Mouse (Mus musculus): Measurements from ENCODE around the gene Polr3f.

DNA sequence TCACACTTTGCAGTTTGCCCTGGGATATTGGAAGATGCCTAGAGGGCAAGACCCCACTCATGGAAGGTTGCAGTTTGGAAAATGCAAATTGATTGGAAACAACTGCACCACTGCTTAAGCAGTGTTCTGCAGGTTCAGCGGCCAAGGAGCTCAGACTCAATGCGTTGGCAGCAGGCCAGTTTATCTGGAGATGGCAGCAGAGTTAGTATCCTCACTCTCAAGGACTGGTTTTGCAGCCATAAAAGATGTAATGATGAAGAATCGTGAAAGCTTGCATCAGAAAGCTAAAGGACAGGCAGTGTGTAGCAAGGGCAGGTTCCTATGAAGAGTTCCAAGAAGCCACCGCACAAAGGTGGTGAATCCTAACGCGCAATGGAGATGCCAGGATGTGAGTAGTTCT lies 25.4 kb upstream of the Polr3f start:
- TF ChIP-seq POLR2A (IDR thresholded peaks at IDR 0.05; ENCODE audit: borderline replicate concordance, insufficient read depth, low read length) (no peak), CTCF (IDR thresholded peaks at IDR 0.05; ENCODE audit: borderline replicate concordance, insufficient read depth, low read depth, low read length) (no peak)
